Mouse (Mus musculus) MEL (cell line): ENCODE data around the gene Reg4. TPM values are rescaled to one million over a fixed set of nuclear protein-coding genes. Genes with fewer than 3 reads are reported as not detected.

ENCODE experiments used
- DNase-seq: peaks from one replicate; pipeline ENCODE4 v3.0.0; 2011; ENCODE audit warnings: low read depth, low spot score
- H3K27ac ChIP-seq: 2 replicates; pipeline ENCODE4 v1.5.1; 2012; ENCODE audit warnings: low read depth, mild to moderate bottlenecking, control low read depth, low read length, moderate library complexity; ENCODE audit not compliant: control insufficient read depth
- H3K27me3 ChIP-seq, 2 experiments: fragments of 150-350 bp in 1 of 2; sonication (generic) in 1 of 2; 2 replicates each; pipeline ENCODE4 v1.6.1; 2012; ENCODE audit warnings: low read length in 2 of 2, mild to moderate bottlenecking in 2 of 2, improper control_type of control experiment in 1 of 2, moderate library complexity in 1 of 2; ENCODE audit not compliant: insufficient read depth in 2 of 2, control insufficient read depth in 1 of 2
- H3K36me3 ChIP-seq, 2 experiments: 2 replicates each; pipeline ENCODE4 v1.6.1; 2012 to 2014; ENCODE audit warnings: low read length in 2 of 2, improper control_type of control experiment in 1 of 2, inconsistent platforms in 1 of 2, mild to moderate bottlenecking in 1 of 2; ENCODE audit not compliant: insufficient read depth in 2 of 2, control insufficient read depth in 1 of 2
- H3K4me1 ChIP-seq, 2 experiments: fragments of 150-350 bp in 1 of 2; sonication (generic) in 1 of 2; 2 replicates each; pipeline ENCODE4 v1.6.1; 2012; ENCODE audit warnings: low read length in 2 of 2, improper control_type of control experiment in 1 of 2, mild to moderate bottlenecking in 1 of 2; ENCODE audit not compliant: insufficient read depth in 2 of 2, control insufficient read depth in 1 of 2
- H3K4me3 ChIP-seq, 2 experiments: fragments of 150-350 bp in 1 of 2; sonication (generic) in 1 of 2; 2 replicates each; pipeline ENCODE4 v1.5.1; 2012; ENCODE audit warnings: low read depth in 2 of 2, low read length in 2 of 2, mild to moderate bottlenecking in 2 of 2, moderate library complexity in 2 of 2, control low read depth in 1 of 2, improper control_type of control experiment in 1 of 2; ENCODE audit not compliant: control insufficient read depth in 1 of 2, insufficient read depth in 1 of 2
- H3K79me2 ChIP-seq: 2 replicates; pipeline ENCODE4 v1.6.1; 2012; ENCODE audit warnings: mild to moderate bottlenecking, low read length, moderate library complexity; ENCODE audit not compliant: control insufficient read depth, poor library complexity, insufficient read depth
- H3K9ac ChIP-seq: 2 replicates; pipeline ENCODE4 v1.6.1; 2012; ENCODE audit warnings: low read depth, mild to moderate bottlenecking, control low read depth, low read length, moderate library complexity; ENCODE audit not compliant: control insufficient read depth, poor library complexity, severe bottlenecking
- H3K9me3 ChIP-seq: fragments of 150-350 bp; sonication (generic); replicated peaks from 2 replicates; pipeline ENCODE4 v1.6.1; 2012; ENCODE audit warnings: mild to moderate bottlenecking, low read length, improper control_type of control experiment, moderate library complexity; ENCODE audit not compliant: insufficient read depth
- CHD1 ChIP-seq: IDR thresholded peaks from 2 replicates; pipeline ENCODE4 v1.6.1; 2012; ENCODE audit warnings: low read depth, mild to moderate bottlenecking, inconsistent platforms, low read length, improper control_type of control experiment
- CHD2 ChIP-seq: IDR thresholded peaks from 2 replicates; pipeline ENCODE4 v1.6.1; 2011; ENCODE audit warnings: low read length, improper control_type of control experiment
- CTCF ChIP-seq, 3 experiments: IDR thresholded peaks in 2 of 3; conservative IDR thresholded peaks in 1 of 3; 2 replicates each; pipeline ENCODE4 v1.5.1; 2011 to 2012; ENCODE audit warnings: low read length in 3 of 3, low read depth in 2 of 3, mild to moderate bottlenecking in 2 of 3, improper control_type of control experiment in 1 of 3, inconsistent platforms in 1 of 3, mixed read lengths in 1 of 3, moderate library complexity in 1 of 3; ENCODE audit not compliant: control insufficient read depth in 1 of 3, insufficient read depth in 1 of 3, poor library complexity in 1 of 3, severe bottlenecking in 1 of 3
- ELF1 ChIP-seq: IDR thresholded peaks from 2 replicates; pipeline ENCODE4 v1.6.1; 2014; ENCODE audit warnings: low read depth, mild to moderate bottlenecking, inconsistent platforms, low read length, improper control_type of control experiment, moderate library complexity
- EP300 ChIP-seq, 2 experiments: IDR thresholded peaks; 2 replicates each; pipeline ENCODE4 v1.6.1; 2011; ENCODE audit warnings: improper control_type of control experiment in 2 of 2, low read length in 2 of 2, low read depth in 1 of 2, mild to moderate bottlenecking in 1 of 2
- HCFC1 ChIP-seq: IDR thresholded peaks from 2 replicates; pipeline ENCODE4 v1.6.1; 2012; ENCODE audit warnings: low read depth, mild to moderate bottlenecking, inconsistent platforms, low read length, improper control_type of control experiment, moderate library complexity
- MXI1 ChIP-seq: IDR thresholded peaks from 2 replicates; pipeline ENCODE4 v1.6.1; 2011; ENCODE audit warnings: mild to moderate bottlenecking, low read depth, low read length, improper control_type of control experiment
- POLR2A ChIP-seq, 2 experiments: IDR thresholded peaks; 2 replicates each; pipeline ENCODE4 v1.6.1; 2011 to 2012; ENCODE audit warnings: low read length in 2 of 2, mild to moderate bottlenecking in 2 of 2, control low read depth in 1 of 2, improper control_type of control experiment in 1 of 2, low read depth in 1 of 2, moderate library complexity in 1 of 2; ENCODE audit not compliant: control insufficient read depth in 1 of 2, insufficient read depth in 1 of 2, poor library complexity in 1 of 2
- POLR2AphosphoS2 ChIP-seq: IDR thresholded peaks from 2 replicates; pipeline ENCODE4 v1.6.1; 2011; ENCODE audit warnings: low read length, improper control_type of control experiment
- POLR2AphosphoS5 ChIP-seq: IDR thresholded peaks from 2 replicates; pipeline ENCODE4 v1.6.1; 2012; ENCODE audit warnings: low read depth, borderline replicate concordance, mild to moderate bottlenecking, inconsistent platforms, low read length, moderate library complexity, mixed read lengths
- SMC3 ChIP-seq: IDR thresholded peaks from 2 replicates; pipeline ENCODE4 v1.6.1; 2011; ENCODE audit warnings: low read depth, low read length, improper control_type of control experiment
- TAL1 ChIP-seq: IDR thresholded peaks from 2 replicates; pipeline ENCODE4 v1.6.1; 2012; ENCODE audit warnings: mild to moderate bottlenecking, inconsistent platforms, low read length, moderate library complexity, mixed read lengths
- TCF12 ChIP-seq: IDR thresholded peaks from 2 replicates; pipeline ENCODE4 v1.6.1; 2014; ENCODE audit warnings: low read depth, mild to moderate bottlenecking, inconsistent platforms, low read length, improper control_type of control experiment, moderate library complexity
- UBTF ChIP-seq: IDR thresholded peaks from 2 replicates; pipeline ENCODE4 v1.6.1; 2012; ENCODE audit warnings: low read depth, mild to moderate bottlenecking, inconsistent platforms, low read length, improper control_type of control experiment, moderate library complexity, borderline replicate concordance; ENCODE audit not compliant: insufficient read depth
- USF1 ChIP-seq: IDR thresholded peaks from 2 replicates; pipeline ENCODE4 v1.6.1; 2014; ENCODE audit warnings: low read depth, mild to moderate bottlenecking, inconsistent platforms, low read length, improper control_type of control experiment, moderate library complexity
- USF2 ChIP-seq, 2 experiments: IDR thresholded peaks; 2 replicates each; pipeline ENCODE4 v1.6.1; 2011 to 2012; ENCODE audit warnings: improper control_type of control experiment in 2 of 2, low read length in 2 of 2, borderline replicate concordance in 1 of 2, inconsistent platforms in 1 of 2, low read depth in 1 of 2, mild to moderate bottlenecking in 1 of 2; ENCODE audit not compliant: insufficient read depth in 1 of 2
- ZMIZ1 ChIP-seq: IDR thresholded peaks from 2 replicates; pipeline ENCODE4 v1.6.1; 2012; ENCODE audit warnings: low read depth, mild to moderate bottlenecking, inconsistent platforms, low read length, improper control_type of control experiment, moderate library complexity
- polyA plus RNA-seq, 2 experiments: library from polyadenylated mRNA; stranded (reverse) in 1 of 2; unstranded in 1 of 2; fragments of >175 nt in 1 of 2; fragments of >200 nt in 1 of 2; gene quantifications; 2 replicates each; pipeline versions ENCODE4 v1.2.1 to v1.2.4; 2012; ENCODE audit warnings: low replicate concordance in 2 of 2, low read depth in 1 of 2; ENCODE audit not compliant: insufficient read length in 2 of 2, insufficient read depth in 1 of 2, missing spikeins in 1 of 2
- total RNA-seq: library from RNA; depleted of rRNA; stranded (reverse); fragments of 300-350 nt; gene quantifications from 2 replicates; pipeline ENCODE4 v1.2.3, GENCODE M21; 2012

The Reg4 gene
- total and polyA plus RNA-seq, 3 experiments = not detected

DNA sequence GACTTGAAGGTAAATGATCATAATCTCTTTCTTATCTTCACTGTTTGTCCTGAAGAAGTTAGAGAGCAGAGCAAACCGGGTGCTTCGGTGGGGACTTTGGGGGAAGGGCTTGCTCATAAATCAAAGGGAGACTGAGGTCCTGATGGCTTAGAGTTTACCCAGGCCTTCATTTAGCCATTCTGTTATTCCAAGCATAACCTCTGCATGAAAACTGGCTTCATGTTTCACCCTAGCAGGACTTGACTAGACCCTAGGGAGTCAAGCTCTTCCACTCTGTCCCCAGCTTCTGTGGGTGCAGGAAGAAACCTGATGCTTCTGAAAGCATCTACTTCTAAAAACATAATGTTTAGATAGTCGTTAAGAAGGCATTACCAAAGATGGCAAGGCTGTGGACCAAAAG is 15.0 kb upstream of the Reg4 start:
- no peak overlapping the region for H3K27ac ChIP-seq
- H3K36me3 ChIP-seq = peaks cover 0 to 4% of the 10 kb centered on the region in 2 experiments; a peak in 2 of 4 replicates
- no peaks in the 10 kb centered on the region for H3K9me3 ChIP-seq
- TF ChIP-seq ELF1 = no peak
- no peak for TF ChIP-seq CHD2
- no peak for TF ChIP-seq TAL1
- no peak for TF ChIP-seq MXI1
- no peak overlapping the region for H3K9ac ChIP-seq
- H3K27me3 ChIP-seq = peaks cover 1 to 2% of the 10 kb centered on the region in 2 experiments; a peak in 2 of 4 replicates
- peaks cover 0 to under 1% of the 10 kb centered on the region in 2 experiments; a peak in 1 of 4 replicates for H3K4me1 ChIP-seq
- no peak for DNase-seq
- no peaks in the 10 kb centered on the region for H3K79me2 ChIP-seq
- no peak overlapping the region for H3K4me3 ChIP-seq

DNA sequence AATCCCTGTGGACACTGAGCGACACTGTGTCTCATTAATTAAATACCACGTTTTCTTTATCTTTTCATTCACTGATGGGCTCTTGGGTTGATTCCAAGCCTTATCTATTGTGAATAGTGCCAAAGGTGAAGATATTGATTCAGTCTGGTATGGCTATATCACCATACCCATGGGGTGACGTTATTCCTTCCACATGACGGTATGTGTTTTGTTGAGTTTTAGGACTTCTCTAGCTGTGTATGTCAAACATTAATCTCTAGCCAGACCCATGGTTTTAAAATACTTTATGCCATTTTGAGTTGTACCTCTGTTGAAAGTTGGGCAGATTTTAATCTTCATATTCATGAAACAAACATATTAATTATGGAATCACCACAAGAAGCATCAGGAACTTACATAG is 12.8 kb upstream of the Reg4 start:
- H3K79me2 ChIP-seq = no peaks in the 10 kb centered on the region
- TF ChIP-seq SMC3 (no peak), ELF1 (no peak), UBTF (no peak), POLR2AphosphoS5 (no peak), EP300 (IDR thresholded peaks at IDR 0.05; ENCODE audit: low read depth in 1 of 2, low read length in 2 of 2) (no peak), USF1 (no peak), POLR2A (IDR thresholded peaks at IDR 0.05; ENCODE audit: control insufficient read depth in 1 of 2, insufficient read depth in 1 of 2, low read depth in 1 of 2, low read length in 2 of 2, poor library complexity in 1 of 2) (no peak), TCF12 (no peak), MXI1 (no peak), CTCF (IDR thresholded peaks at IDR 0.05 in 2 of 3, conservative IDR thresholded peaks at IDR 0.05 in 1 of 3; ENCODE audit: control insufficient read depth in 1 of 3, insufficient read depth in 1 of 3, low read depth in 2 of 3, low read length in 3 of 3, poor library complexity in 1 of 3, severe bottlenecking in 1 of 3) (no peak), USF2 (IDR thresholded peaks at IDR 0.05; ENCODE audit: borderline replicate concordance in 1 of 2, insufficient read depth in 1 of 2, low read depth in 1 of 2, low read length in 2 of 2) (no peak), CHD1 (no peak), POLR2AphosphoS2 (no peak), ZMIZ1 (no peak), HCFC1 (no peak)
- TF ChIP-seq, all 39 proteins: peak for 0
- Histone ChIP-seq H3K27ac (no peak overlapping the region), H3K9me3 (no peaks in the 10 kb centered on the region), H3K27me3 (no peaks in the 10 kb centered on the region), H3K36me3 (peaks cover 0 to 9% of the 10 kb centered on the region in 2 experiments; a peak in 2 of 4 replicates), H3K4me1 (peaks cover 0 to 5% of the 10 kb centered on the region in 2 experiments; a peak in 2 of 4 replicates), H3K4me3 (no peak overlapping the region), H3K9ac (no peak overlapping the region)
- DNase-seq = no peak
